Mouse (Mus musculus) E14TG2a.4 (cell line): ENCODE measurements at regions not wholly inside any gene's neighbourhood (a gene's known extent, or its start where the extent isn't known, plus 50 kb on each side); places are given as distances from the start of the nearest gene placed in this dataset.

Experiments
- CTCF ChIP-seq: conservative IDR thresholded peaks from 2 replicates; pipeline ENCODE4 v1.5.1; 2014; ENCODE audit warnings: low read length
- POU5F1 ChIP-seq: IDR thresholded peaks from 2 replicates; pipeline ENCODE4 v1.6.1; 2014; ENCODE audit warnings: low read length, borderline replicate concordance

GRCm38 (mm10) chr13:55995255-55995654 lies 140.9 kb downstream of the H2afy start:
- TF ChIP-seq POU5F1 (no peak), CTCF (no peak)
